8 mouse cellular contexts compared by ENCODE assay signal in the genomic region with DNA sequence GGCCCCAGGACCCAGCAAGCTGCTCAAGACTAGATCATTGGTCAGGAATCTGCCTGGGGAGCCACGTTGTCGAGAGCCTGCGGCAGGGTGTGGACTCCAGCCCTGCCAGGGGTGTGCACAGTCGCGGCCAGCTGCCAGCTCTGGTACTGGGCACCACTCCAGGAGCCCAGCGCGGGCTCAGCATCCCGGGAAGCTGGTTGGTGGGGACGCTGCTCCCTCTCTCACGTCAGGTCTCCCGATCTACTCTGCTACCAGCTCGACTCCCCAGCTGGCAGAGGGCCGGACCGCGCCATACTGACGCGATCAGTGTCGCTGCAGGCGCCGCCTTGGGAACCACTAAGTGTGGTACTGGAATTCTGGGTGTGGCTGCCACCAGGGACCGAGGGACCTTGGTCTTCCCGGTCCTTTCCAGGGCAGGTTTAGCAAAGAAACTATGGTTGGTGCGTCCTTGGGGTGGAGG. TPM values are rescaled to one million over a fixed set of nuclear protein-coding genes. Genes with fewer than 3 reads are reported as not detected.
DNase-seq lines count a peak whose midpoint lies in the region; ATAC-seq and TF ChIP-seq lines count a peak whose summit lies in the region.
"Had no signal": no experiment of that assay in that cellular context is flagged by ENCODE, and none has a peak within 500 bp of the region (broad histone marks: within the 10 kb centered on the region; RNA-seq: fewer than 3 reads in every experiment).

No protein-coding gene starts in this region.

- peak; percentile 94 for ATAC-seq in forebrain, embryonic 16.5 days
- ATAC-seq in liver, embryonic 15.5 days (ENCODE audit: insufficient read depth) = no peak

- intact Hi-C loops in heart, postnatal 14 days (cut with DNase I) = no loop called here

- H3K4me1 ChIP-seq in forebrain, embryonic 16.5 days (replicated peaks; ENCODE audit: control insufficient read depth, insufficient read depth, low read length) = peaks cover 15% of the 10 kb centered on the region
- no peaks in the 10 kb centered on the region for H3K4me1 ChIP-seq in liver, embryonic 15.5 days (replicated peaks)
- peaks cover 10% of the 10 kb centered on the region for H3K4me1 ChIP-seq in olfactory bulb, adult 2 months (ENCODE audit: control insufficient read depth, insufficient read depth, low read length)

- no peaks in the 10 kb centered on the region for H3K27me3 ChIP-seq in forebrain, embryonic 16.5 days (replicated peaks; ENCODE audit: control insufficient read depth, insufficient read depth, low read length)
- H3K27me3 ChIP-seq in liver, embryonic 15.5 days = peaks cover 66% of the 10 kb centered on the region

- WGBS in forebrain, embryonic 16.5 days = 4% methylated on average over 23 of the region's 23 CpGs
- 12% methylated on average over 23 of the region's 23 CpGs for WGBS in liver, embryonic 15.5 days (ENCODE audit: insufficient replicate concordance)
- 2% methylated on average over 23 of the region's 23 CpGs for WGBS in olfactory bulb, adult 2 months

- H3K4me3 ChIP-seq in forebrain, embryonic 16.5 days (replicated peaks; ENCODE audit: low read length) = peak overlapping the region; percentile 38
- no peak overlapping the region for H3K4me3 ChIP-seq in liver, embryonic 15.5 days (replicated peaks)
- peak overlapping the region; percentile 49 for H3K4me3 ChIP-seq in olfactory bulb, adult 2 months (ENCODE audit: insufficient read depth, low read depth, low read length)

- peak overlapping the region; percentile 68 for H3K27ac ChIP-seq in forebrain, embryonic 16.5 days (ENCODE audit: low read length)
- H3K27ac ChIP-seq in liver, embryonic 15.5 days (replicated peaks) = no peak overlapping the region
- no peak overlapping the region for H3K27ac ChIP-seq in olfactory bulb, adult 2 months (ENCODE audit: insufficient read depth, low read depth, low read length)
- H3K27ac ChIP-seq: liver, embryonic 14.5 days had no signal

- peak; percentile 70 for DNase-seq in cerebellum, adult 11-12 months
- peak; percentile 84 to 90 for DNase-seq in heart, postnatal 14 days
- DNase-seq in layer of hippocampus, adult 11-12 months (ENCODE audit: low spot score) = peak; percentile 82
- peak; percentile 83 to 86 for DNase-seq in urinary bladder, postnatal 4 days (ENCODE audit: low spot score in 2 of 2)

- no peaks in the 10 kb centered on the region for H3K9me3 ChIP-seq in forebrain, embryonic 16.5 days (ENCODE audit: control insufficient read depth, low read length)
- no peaks in the 10 kb centered on the region for H3K9me3 ChIP-seq in liver, embryonic 15.5 days (replicated peaks)

- peak overlapping the region; percentile 47 for H3K9ac ChIP-seq in forebrain, embryonic 16.5 days (replicated peaks; ENCODE audit: low read depth, low read length)
- no peak overlapping the region for H3K9ac ChIP-seq in liver, embryonic 15.5 days
- H3K9ac ChIP-seq: liver, embryonic 14.5 days had no signal

- no peak for TF ChIP-seq CTCF in olfactory bulb, adult 2 months (IDR thresholded peaks at IDR 0.05; ENCODE audit: insufficient read depth, low read depth, low read length)

- peak overlapping the region; percentile 60 for H3K4me2 ChIP-seq in forebrain, embryonic 16.5 days (ENCODE audit: low read length)
- H3K4me2 ChIP-seq in liver, embryonic 15.5 days = peak overlapping the region; percentile 10; the same call in 1 of the 2 replicates

- H3K36me3 ChIP-seq in forebrain, embryonic 16.5 days (ENCODE audit: control insufficient read depth, insufficient read depth) = no peaks in the 10 kb centered on the region
- H3K36me3 ChIP-seq in liver, embryonic 15.5 days (replicated peaks) = no peaks in the 10 kb centered on the region

- TF ChIP-seq POLR2A in olfactory bulb, adult 2 months (IDR thresholded peaks at IDR 0.05; ENCODE audit: insufficient read depth, low read depth, low read length) = no peak

RNA-seq across cellular contexts. Expression of a gene that starts 11.7 kb away (rescaled TPM):
- 3.7 and 5.4 TPM in 2 replicates for polyA plus RNA-seq in forebrain, embryonic 16.5 days (2015; fragmentation: Nextera tagmentation; extraction: Ambion mirVana)
- total RNA-seq in heart, postnatal 14 days (2021) = under 1 TPM; 0.05 to 0.19 TPM
- 0.17 and 0.32 TPM in 2 replicates for polyA plus RNA-seq in liver, embryonic 15.5 days (2015; fragmentation: Nextera tagmentation; extraction: Ambion mirVana)
- polyA plus RNA-seq in olfactory bulb, adult 2 months (2012; ENCODE audit: insufficient read depth, insufficient read length, low replicate concordance, missing spikeins) = not detected in 2 replicates

RNA-seq across cellular contexts. Expression of a gene that starts 35.5 kb away (rescaled TPM):
- polyA plus RNA-seq in forebrain, embryonic 16.5 days (2015; fragmentation: Nextera tagmentation; extraction: Ambion mirVana) = 1,186 and 1,222 TPM in 2 replicates
- 1,000 to 10,000 TPM; 1,287 to 1,327 TPM for total RNA-seq in heart, postnatal 14 days (2021)
- polyA plus RNA-seq in liver, embryonic 15.5 days (2015; fragmentation: Nextera tagmentation; extraction: Ambion mirVana) = 163 and 164 TPM in 2 replicates
- polyA plus RNA-seq in olfactory bulb, adult 2 months (2012; ENCODE audit: insufficient read depth, insufficient read length, low replicate concordance, missing spikeins) = 209 TPM in 1 of 2 replicates, not detected in the other

RNA-seq across cellular contexts. Expression of a gene that starts 58.8 kb away (rescaled TPM):
- polyA plus RNA-seq in forebrain, embryonic 16.5 days (2015; fragmentation: Nextera tagmentation; extraction: Ambion mirVana) = 10.2 and 11.7 TPM in 2 replicates
- total RNA-seq in heart, postnatal 14 days (2021) = 1 to 10 TPM; 6.3 to 7.8 TPM
- polyA plus RNA-seq in liver, embryonic 15.5 days (2015; fragmentation: Nextera tagmentation; extraction: Ambion mirVana) = 3.0 and 3.9 TPM in 2 replicates
- polyA plus RNA-seq in olfactory bulb, adult 2 months (2012; ENCODE audit: insufficient read depth, insufficient read length, low replicate concordance, missing spikeins) = not detected in 2 replicates

RNA-seq across cellular contexts. Expression of a gene that starts 59.0 kb away (rescaled TPM):
- polyA plus RNA-seq in forebrain, embryonic 16.5 days (2015; fragmentation: Nextera tagmentation; extraction: Ambion mirVana) = 26.8 and 27.2 TPM in 2 replicates
- total RNA-seq in heart, postnatal 14 days (2021) = 10 to 100 TPM; 13.7 to 19.8 TPM
- polyA plus RNA-seq in liver, embryonic 15.5 days (2015; fragmentation: Nextera tagmentation; extraction: Ambion mirVana) = 3.1 and 3.4 TPM in 2 replicates
- polyA plus RNA-seq in olfactory bulb, adult 2 months (2012; ENCODE audit: insufficient read depth, insufficient read length, low replicate concordance, missing spikeins) = 25.2 TPM in 1 of 2 replicates, not detected in the other
